Mouse (Mus musculus): ENCODE results near the gene Gstt4.
A peak's percentile ranks its signal among the peaks of the same experiment; 100 is the strongest.

Gstt4 gene

DNA sequence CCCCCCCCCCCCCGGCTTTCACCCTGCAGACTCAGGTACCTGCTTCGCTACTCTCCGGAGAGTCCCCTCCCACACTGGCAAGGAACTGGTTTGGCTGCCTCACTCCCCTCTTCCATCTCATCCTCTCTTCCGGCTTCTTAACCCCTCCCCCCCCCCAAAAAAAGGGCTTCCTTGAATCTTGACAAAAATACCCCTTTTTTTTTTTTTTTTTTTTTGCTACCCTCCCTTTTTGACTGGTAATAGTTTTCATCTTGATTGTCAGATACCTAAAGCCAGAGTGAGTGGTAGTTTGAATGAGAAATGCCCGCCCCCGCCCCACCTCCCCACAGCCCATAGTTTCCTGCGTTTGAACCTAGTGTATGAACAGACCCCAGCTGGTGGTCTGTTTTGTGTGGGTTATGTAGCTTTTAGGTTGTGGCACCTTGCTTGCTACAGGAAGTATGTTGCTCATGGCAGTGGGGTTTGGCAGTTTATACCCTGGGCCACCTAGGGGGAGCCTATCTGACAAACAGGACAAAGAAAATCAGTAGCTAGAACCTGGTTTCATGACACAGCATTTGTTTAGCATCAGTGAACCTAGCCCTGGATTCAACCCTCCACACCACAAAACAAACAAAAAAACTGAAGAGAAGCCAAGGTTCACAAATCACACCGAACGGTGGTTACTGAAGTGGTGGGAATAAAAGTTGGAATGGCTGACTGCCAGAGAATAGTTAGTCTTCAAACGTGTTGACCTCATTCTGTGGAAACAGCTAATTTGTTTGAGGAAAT, 13.6 kb upstream of the Gstt4 start:
- no peak for DNase-seq (ENCODE audit: low spot score)

DNA sequence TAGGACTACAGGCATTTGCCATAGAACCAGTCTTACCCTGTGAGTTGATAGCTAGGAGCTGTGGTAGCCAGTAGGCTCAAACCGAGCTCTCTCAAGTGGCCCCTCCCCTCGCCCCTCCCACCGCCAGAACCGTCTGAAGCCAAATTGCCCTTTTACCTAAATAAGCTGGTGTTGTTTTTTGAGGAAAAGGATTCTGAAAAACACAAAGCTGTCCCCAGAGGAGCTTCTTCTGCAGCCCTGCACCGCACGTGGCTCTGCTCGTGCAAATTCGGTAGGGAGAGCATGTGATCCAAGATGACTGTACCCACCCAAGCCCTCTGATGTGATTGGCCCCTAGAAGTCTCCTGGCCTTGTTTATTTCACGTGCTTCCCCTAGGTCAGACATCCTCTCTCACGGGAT, 13.0 kb upstream of the Gstt4 start:
- peak; percentile 46 for DNase-seq (ENCODE audit: low spot score)

DNA sequence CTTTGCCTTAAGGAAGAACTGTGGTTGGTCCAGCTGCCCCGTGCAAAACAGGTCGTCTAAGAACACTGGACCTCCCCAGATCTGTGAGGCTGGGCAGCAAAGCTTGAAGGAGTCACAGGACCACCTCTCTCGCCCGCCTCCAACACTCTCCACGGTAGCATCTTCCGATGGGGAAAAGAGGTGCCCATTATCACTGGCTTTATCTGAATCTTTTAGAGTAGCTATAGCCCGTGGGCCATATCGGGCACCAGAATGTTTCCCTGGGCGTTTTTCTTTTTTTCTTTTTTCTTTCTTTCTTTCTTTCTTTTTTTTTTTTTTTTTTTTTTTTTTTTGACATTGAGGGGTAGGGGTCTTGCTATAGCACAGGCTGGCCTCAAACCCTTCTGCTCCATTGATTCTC, 12.4 kb upstream of the Gstt4 start:
- DNase-seq (ENCODE audit: low spot score) = no peak

DNA sequence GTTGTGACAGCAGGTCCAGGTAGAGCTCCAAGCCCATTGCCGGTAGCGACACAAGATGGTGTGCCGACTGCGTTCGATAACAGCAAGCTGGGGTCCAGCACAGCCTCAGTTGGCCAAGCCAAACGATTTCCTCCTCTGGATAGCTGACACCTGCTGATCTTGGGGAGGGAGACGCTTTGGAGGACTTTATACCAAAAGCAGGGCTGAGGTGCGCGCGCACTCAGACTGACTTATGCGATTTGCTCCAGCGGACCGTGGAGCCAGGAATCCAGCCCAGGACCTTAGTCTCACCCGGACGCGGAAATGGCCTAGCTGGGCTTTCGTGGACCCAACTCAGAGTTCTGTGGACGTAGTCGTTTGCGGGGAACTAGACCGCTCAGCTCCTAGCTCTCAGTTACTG, 11.9 kb upstream of the Gstt4 start:
- peak; percentile 68 for DNase-seq (ENCODE audit: low spot score)

DNA sequence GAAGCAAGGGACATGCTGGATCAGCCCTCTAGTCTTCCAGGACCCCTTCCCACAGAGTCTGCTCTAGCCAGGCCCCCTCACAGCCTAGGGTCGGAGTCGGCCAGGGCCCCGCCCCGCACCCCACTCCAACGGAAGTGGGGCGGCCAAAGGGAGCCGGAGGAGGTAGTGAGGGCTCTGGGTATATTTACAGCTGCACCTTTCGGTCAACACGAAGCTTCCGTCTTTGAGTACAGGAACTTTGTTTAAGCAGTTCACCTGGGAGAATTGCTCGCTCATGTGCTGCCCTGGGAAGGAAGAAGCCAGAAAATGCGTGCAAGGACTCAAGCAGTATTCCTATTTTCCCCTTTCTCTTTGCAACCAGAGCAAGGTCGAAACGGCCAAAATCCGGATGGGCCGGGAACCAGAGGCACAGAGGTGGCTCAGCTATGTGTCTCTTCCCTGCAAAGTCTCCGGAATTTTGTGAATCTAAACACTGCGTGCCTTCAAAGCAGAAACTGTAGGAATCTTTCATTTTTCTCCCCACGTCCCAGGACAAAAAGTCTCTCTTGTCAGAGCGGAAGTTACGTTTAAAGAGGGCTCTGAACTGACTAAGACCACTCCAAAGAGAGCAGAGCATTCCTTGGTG, 11.2 kb upstream of the Gstt4 start:
- DNase-seq (ENCODE audit: low spot score) = peak; percentile 37

DNA sequence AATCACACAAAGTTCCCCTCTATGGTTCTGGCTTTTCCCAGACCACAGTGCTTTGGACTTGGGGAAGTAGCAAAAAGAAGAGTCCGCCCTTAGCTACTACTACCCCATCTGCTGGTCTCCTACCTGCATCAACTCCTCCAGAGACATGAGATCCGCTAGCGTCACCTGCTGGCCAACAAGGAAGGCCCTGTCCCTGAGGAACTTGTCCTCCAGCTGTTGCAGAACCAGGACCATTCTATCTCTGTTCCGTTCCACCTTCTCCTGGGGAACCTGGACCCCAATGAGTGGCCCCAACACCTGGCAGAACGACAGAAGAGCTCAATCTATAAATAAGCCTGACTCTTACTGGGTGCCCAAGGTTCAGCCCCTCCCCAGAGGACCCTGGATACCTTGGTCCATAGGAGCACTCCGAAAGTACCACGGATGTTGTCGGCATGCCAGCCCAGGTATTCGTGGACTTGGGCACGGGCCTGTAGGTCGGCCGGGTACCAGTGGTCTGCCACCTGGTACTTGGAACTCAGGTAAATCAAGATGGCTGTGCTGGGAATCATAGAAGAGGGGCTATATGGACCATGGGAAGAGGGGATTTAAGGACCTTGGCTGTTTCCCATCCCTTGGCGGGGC, 10.0 kb upstream of the Gstt4 start:
- DNase-seq (ENCODE audit: low spot score) = peak; percentile 50

DNA sequence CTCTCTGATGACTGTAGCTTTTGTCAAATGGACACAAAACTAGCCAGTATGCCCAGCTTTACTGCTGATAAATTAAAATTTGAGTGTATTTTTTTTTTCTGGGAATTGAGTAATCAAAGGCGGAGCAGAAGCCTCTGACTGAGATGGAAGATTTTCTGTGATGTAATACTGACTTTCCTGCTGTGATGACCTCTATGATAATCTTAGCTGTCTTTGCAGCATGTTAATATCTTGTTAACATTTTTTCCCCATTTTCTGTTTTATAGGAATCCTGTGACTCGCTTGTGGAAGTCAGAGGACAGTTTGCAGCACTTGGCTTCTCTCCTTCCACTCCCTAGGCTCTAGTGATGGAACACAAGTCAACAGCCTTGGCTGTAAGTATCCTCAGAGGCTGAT, 7.9 kb upstream of the Gstt4 start:
- no peak for DNase-seq (ENCODE audit: low spot score)

DNA sequence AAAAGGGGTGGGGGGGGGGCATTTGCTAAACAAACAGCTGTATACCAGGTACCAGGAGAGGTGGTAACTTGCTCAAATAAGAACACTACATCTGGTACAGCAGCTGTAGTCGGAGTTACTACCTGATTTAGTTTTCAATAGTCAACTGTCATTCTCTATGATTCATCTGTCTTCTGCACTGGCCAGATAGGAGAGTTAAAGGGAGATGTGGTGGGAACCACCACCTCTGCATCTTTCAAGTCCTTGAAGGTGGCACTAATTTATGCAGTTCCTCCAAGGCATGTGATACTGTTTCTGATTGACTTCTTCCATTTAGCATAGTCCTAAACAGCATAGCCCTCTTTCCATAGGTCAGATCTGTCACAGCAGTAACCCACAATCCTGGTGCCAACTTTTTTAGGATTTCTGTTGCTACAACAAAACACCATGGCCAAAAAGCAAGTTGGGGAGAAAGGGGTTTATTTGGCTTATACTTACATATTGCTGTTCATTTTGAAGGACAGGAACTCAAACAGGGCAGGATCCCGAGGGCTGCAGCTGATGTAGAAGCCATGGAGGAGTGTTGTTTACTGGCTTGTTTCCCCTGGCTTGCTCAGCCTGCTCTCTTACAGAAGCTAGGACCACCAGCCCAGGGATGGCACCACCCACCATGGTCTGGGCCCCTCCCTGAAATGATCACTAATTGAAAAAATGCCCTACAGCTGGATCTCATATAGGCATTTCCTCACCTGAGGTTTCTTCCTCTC, 7.4 kb upstream of the Gstt4 start:
- no peak for DNase-seq (ENCODE audit: low spot score)

DNA sequence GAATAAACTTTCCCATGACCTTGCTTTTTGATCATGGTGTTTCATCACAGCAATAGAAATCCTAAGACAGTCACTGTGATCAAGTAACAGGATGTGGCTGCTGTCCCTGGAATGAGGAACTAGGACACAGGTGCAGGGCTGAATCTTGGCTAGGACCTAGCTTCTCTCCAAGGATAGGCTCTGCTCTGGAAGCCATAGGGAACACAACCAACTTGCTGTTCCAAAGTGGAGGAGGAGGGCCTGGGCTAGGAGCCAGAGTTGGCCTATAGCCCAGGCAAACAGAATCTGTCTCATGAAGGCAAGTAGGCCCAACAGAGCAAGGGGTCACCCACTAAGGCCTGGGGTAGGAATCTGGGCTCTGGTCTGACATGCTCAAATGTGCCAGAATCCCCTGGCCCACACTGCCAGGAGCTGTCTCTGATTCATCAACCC, 6.2 kb upstream of the Gstt4 start:
- DNase-seq (ENCODE audit: low spot score) = peak; percentile 31

DNA sequence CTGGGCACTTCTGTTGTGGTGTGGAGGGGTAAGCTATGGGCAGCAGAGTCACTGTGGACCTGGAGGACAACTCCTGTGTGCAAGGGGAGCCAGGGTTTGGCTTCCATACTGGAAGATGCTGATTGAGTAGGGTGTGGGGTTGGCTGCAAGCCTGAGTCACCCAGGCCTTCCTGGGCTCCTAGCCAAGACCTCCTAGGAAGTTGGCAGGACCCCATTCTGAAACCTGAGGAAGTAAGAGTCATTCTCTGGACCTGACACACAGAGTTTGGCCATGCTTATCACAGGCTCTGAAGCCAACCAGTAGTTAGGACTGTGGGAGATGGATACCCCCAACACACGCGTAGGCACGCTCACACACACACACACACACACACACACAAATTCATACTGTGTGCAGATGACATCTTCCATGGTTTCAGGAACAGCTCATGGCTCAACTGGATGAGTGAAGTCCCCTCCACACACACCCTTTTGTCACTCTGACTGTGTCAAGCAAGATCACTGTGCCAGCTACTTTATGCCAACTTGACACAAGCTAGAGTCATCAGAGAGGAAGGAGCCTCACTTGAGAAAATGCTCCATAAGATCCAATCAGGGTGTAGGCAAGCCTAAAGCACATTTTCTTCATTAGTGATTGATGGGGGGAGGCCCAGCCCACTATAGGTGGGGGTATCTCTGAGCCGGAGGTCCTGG, 5.5 kb upstream of the Gstt4 start:
- DNase-seq (ENCODE audit: low spot score) = no peak

DNA sequence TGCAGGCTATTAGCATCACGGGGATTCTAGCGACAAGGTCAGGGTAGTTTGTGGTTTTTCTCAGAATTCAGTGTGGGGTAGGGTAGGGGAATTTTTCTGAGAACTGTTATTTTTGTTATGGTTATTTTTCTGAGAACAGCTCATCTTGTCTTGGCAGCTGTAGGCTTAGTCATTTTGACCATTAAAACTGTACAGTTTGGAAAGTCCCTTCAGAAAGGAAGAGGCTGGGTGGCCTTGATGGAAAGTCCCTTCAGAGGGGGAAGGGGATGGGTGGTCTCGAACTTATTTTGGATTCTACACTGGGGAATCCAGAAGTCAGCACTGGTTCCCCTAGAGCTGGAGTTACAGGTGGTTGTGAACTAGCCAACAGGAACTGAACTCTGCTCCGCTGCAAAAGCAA, 2.2 kb upstream of the Gstt4 start:
- DNase-seq (ENCODE audit: low spot score) = no peak

DNA sequence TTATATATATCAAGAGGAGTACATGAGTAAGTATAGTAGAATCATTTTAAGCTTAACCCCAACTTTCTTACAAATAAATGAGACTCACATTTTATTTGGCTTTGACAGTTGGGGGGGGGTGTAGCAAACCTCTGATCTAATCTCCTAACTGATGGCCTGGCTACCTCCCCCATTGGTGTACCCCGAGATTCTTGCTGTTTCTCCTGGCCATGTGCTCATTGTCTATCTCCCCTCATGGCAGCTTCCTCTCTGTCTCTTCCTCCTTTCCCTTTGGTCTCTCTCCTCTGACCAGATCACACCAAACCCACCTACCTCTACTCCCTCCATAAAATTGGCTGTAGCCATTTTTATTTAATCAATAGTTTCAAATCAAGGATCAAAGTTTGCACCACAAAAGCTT, 1.4 kb upstream of the Gstt4 start:
- DNase-seq (ENCODE audit: low spot score) = no peak

DNA sequence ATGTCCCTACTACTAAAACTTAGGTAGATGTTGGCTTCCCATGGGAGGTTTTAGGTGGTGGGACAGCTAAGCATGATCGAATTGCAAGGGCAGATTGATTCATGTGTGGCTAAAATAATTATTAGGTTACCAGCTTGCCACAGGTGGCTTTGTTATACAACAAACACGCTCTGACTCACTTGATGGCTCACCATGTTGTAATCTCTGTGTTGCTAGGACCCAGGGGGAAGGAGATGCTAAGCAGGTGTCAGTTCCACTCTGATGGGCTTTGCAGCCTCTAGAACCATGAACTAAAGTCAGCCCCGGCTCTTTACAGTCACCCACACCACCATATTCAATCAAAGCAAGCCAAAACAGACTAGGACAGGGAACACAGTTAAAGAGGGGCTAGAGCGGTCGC, 2.5 kb downstream of the Gstt4 start:
- DNase-seq (ENCODE audit: low spot score) = no peak

DNA sequence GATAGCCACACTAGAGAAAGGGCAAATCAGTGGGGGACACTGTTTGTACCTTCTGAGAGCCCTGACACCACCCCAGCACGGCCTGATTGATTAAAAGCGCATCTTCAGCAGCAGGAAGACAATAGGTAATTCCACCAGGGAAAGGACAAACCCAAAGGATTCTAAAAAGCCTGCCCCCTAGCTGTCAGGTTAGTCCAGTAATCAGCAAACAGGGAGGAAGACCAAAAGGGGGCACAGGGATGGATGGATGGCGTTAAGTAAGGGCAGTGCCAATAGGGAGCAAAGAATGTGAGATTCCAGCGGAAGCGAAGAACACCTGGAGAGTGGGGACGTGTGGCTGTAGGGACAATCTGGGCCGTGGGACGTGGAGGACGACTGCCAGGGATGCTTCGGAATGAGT, 3.7 kb downstream of the Gstt4 start:
- DNase-seq (ENCODE audit: low spot score) = no peak

DNA sequence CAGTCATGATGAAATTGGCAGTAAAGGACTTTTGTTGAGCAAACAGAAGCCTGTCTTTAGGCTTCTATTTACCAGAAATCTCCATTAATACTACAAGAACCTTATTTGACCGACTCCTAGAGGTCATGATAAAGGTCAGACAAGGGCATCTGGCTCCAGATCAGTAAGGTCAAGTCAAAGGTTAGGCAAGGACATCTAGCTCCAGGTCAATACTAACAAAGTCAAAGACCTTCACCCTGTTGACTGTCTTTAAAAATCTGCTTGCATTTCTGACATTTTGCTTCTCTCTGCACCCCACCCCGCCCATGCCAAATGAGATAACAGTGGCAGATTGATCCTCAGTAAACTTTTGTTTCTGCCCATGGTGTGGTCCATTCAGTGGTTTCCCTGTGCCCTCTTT, 18.1 kb downstream of the Gstt4 start:
- DNase-seq (ENCODE audit: low spot score) = no peak

DNA sequence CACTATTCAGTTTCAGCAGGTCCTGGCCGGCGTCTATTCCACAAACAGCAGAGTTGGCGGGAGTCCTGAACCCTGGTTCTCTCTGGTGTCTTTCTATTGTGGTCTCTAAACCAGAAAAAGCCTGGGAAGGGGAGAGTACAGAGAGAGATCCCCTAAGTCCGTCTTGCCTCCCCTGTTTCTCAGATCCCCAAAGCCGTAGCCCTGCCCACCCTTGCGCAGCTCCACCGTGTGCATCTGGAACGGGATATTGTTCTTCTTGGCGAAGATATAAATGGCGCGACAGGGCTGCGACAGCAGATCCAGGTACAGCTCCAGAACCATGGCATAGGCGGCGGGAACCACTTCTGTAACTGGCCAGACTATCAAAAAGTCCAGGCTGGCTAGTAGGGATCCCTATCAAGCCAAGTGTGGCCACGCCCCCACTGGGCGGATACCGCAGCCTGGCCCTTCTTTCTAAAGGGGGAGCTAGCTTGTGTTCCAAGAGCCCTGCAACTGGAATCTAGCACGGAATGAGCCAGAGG, 24.1 kb downstream of the Gstt4 start, which contains the start of gene Gstt1:
Gene Gstt1 (minus strand): TSS at position 409 of the 521 bp plus-strand sequence.
- DNase-seq (ENCODE audit: low spot score) = peak; percentile 39

DNA sequence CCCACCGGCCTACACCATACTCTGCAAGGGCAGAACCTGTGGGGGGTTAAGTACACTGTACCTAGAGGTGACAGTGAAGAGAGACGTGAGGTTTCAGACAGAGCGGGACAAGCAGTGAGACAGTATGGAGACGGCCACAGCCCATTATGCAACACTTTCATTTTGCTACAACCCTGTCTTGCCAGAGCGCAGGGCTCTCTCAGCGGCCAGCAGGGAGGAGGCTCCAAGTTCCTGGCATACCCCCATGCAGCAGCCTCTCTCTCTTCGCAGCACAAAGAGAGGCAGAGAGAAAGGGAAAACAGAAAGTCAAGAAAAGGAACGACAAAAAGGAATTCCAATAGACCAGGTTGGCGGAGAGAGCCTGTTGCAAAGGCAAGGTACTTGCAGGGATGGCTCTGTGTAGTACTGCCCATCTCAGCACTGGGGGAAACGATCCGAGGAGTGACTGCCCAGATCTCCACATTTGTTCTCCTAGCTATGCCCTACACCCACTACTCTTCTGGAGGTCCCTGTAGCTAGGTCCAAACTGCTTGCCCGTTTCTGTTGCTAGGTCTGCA, 24.6 kb downstream of the Gstt4 start:
- DNase-seq (ENCODE audit: low spot score) = peak; percentile 32

DNA sequence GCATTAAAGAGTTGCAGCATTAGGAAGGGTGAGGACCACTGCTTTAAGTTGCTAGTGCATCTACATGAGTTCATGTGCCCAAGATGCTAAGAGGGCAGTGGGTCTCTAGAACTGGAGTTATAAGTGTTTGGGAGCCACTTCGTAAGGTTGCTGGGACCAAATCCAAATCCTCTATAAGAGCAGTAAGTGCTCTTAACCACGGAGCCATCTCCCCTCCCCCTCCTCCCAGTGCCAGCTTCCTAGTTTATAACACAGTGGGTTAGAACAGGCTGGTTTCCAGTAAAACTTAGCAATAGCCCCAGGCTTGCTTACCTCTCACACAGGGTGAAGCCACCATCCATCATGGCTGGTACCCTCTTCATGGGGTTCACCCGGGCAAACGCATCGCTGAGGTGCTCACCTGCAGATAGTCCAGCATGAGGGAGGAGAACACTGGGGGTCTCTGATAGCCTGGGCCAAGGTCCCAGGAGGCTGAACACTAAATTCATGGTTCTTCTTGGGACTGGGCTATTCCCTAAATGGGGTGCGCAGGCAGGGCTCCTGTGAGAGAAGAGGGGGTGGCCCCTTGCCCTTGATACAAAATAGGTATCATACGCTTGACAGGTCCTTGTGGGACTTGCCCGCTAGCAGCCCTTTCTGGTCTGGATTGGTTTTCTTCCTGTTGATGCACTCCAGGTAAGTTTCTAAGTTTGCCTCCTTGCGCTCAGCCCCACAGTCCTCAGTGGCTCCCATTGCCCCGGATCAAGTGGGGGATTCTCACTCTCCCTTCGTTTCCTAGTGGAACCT, 25.4 kb downstream of the Gstt4 start:
- no peak for DNase-seq (ENCODE audit: low spot score)

DNA sequence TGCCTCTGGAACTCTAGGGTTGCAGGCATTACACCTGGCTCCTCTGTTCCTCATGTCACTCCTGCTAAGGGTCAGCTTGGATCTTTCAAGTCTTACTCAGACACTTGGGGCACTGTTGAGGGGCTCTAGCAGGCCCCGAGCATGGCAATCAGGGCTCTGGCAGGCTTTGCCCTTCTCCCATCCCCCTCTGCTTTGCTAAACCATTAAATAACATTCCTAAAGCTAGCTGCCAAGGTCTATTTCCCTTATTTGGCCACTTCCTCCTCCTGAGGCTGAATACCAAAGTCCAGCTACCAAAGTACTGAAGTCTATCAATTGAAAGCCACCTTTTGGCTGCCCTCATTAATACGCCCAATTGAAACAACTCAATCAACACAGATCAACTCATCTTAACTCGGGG, 27.5 kb downstream of the Gstt4 start:
- no peak for DNase-seq (ENCODE audit: low spot score)

DNA sequence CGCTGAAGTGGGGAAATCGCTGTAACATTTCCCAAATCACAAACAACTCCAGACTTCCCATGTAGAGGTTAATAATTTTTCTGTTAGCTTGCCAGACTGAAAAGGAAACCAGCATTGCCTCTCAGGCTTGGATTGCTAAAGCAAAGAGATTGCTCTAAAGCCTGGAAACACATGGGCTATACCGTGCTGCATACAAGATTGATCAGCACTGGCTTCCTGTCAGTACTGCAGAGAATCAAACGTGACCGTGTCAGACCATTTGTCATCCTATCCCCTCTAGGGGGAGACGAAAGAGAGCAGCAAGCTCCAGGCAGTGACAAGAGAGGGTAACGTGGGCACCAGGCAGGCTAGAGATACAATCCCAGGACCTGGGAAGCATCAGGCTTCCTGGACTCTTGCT, 31.6 kb downstream of the Gstt4 start:
- DNase-seq (ENCODE audit: low spot score) = no peak

DNA sequence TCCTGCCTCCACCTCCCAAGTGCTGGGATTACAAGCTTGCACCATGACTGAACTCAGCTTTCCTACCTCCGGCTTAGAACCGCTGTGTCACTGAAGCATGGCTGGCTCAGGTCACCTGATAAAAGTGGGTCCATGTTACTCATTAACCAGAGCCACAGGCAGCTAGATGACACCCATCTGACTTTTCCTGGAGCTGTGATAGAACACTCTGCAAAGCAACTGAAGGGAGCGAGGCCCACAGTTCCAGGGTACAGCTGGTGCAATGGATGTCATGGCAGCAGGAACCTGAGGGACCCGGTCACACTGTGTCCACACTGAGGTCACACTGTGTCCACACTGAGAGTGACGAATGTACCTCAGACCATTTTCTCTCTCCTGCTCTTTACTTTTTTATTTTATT, 32.5 kb downstream of the Gstt4 start:
- no peak for DNase-seq (ENCODE audit: low spot score)
